Mouse (Mus musculus): ENCODE measurements around the gene Dnmt3l. TPM values are rescaled to one million over a fixed set of nuclear protein-coding genes. Genes with fewer than 3 reads are reported as not detected.
"Not testable (repeated sequence)": the region's sequence is repeated elsewhere in the genome, so short reads cannot be mapped to it uniquely, and the experiment has no call there.

The Dnmt3l gene
- polyA plus RNA-seq, 1 experiment, result 1.8 TPM

DNA sequence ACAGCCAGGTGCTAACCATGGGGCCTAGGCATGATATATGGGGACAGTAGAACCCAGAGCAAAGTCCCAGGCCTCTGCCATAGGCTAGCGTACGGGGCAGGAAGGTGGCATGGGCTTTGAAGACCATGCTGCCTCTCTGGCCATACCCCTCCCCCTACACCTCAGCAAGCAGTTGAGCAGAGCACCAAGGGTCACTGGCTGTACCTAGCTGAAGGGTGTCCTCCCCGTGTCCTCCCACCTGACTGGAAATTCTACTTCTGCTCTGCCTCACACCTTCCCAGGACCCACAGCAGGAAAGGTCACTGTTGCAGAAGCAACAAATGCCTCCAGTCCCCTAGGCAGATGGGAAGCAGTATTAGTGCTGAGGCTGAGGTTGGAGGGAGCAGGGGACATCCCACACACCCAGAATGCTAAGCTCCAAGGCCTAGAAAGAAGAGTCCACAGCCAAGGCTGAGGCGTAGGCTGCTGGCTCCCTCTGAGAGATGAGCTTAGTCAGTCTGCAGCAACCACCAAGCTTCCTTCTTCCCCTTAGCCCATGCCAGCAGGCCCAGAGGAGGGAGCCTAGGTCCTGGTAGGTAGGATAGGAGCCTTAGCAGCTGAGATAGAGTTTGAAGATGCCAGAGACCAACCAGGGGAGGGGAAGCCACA, 35.8 kb upstream of the Dnmt3l start:
- TF ChIP-seq CTCF (IDR thresholded peaks at IDR 0.05; ENCODE audit: borderline replicate concordance, control insufficient read depth, extremely low read depth, insufficient read depth, low read length, poor library complexity) (no peak), POLR2A (IDR thresholded peaks at IDR 0.05; ENCODE audit: control insufficient read depth, extremely low read depth, insufficient read depth, low read length, poor library complexity) (no peak)
- DNase-seq, result no peak
- 94% methylated on average over 4 of the region's 4 CpGs for WGBS
- Histone ChIP-seq H3K4me3 (ENCODE audit: control insufficient read depth, insufficient read depth, low read length) (no peak overlapping the region), H3K27me3 (ENCODE audit: control insufficient read depth, insufficient read depth, low read length) (no peaks in the 10 kb centered on the region), H3K36me3 (ENCODE audit: control insufficient read depth, insufficient read depth, low read length) (no peaks in the 10 kb centered on the region; the same call in 1 of the 2 replicates), H3K4me1 (replicated peaks; ENCODE audit: control insufficient read depth, insufficient read depth, low read length) (peaks cover 19% of the 10 kb centered on the region), H3K27ac (ENCODE audit: control insufficient read depth, insufficient read depth, low read length) (no peak overlapping the region)

- H3K4me3 ChIP-seq (ENCODE audit: control insufficient read depth, insufficient read depth, low read length), result no peak overlapping the region
- H3K36me3 ChIP-seq (ENCODE audit: control insufficient read depth, insufficient read depth, low read length), result no peaks in the 10 kb centered on the region
- WGBS, result 46% methylated on average over 7 of the region's 7 CpGs
- no peak for DNase-seq
- H3K4me1 ChIP-seq (replicated peaks; ENCODE audit: control insufficient read depth, insufficient read depth, low read length), result peaks cover 19% of the 10 kb centered on the region
- no peak for TF ChIP-seq POLR2A (IDR thresholded peaks at IDR 0.05; ENCODE audit: control insufficient read depth, extremely low read depth, insufficient read depth, low read length, poor library complexity)
- TF ChIP-seq CTCF (IDR thresholded peaks at IDR 0.05; ENCODE audit: borderline replicate concordance, control insufficient read depth, extremely low read depth, insufficient read depth, low read length, poor library complexity), result no peak
- no peak overlapping the region for H3K27ac ChIP-seq (ENCODE audit: control insufficient read depth, insufficient read depth, low read length)
- no peaks in the 10 kb centered on the region for H3K27me3 ChIP-seq (ENCODE audit: control insufficient read depth, insufficient read depth, low read length)
These were observed 34.5 kb upstream of the Dnmt3l start for GRCm38 (mm10) chr10:78007203-78007602.

- whole genome bisulfite sequencing, result 87% methylated on average over 3 of the region's 3 CpGs
- Histone ChIP-seq H3K27me3 (ENCODE audit: control insufficient read depth, insufficient read depth, low read length) (no peaks in the 10 kb centered on the region), H3K36me3 (ENCODE audit: control insufficient read depth, insufficient read depth, low read length) (no peaks in the 10 kb centered on the region), H3K4me1 (replicated peaks; ENCODE audit: control insufficient read depth, insufficient read depth, low read length) (peaks cover 19% of the 10 kb centered on the region), H3K4me3 (ENCODE audit: control insufficient read depth, insufficient read depth, low read length) (no peak overlapping the region), H3K27ac (ENCODE audit: control insufficient read depth, insufficient read depth, low read length) (no peak overlapping the region)
- TF ChIP-seq CTCF (IDR thresholded peaks at IDR 0.05; ENCODE audit: borderline replicate concordance, control insufficient read depth, extremely low read depth, insufficient read depth, low read length, poor library complexity), result no peak
- no peak for TF ChIP-seq POLR2A (IDR thresholded peaks at IDR 0.05; ENCODE audit: control insufficient read depth, extremely low read depth, insufficient read depth, low read length, poor library complexity)
- DNase-seq, result no peak
These were observed 33.6 kb upstream of the Dnmt3l start for GRCm38 (mm10) chr10:78008169-78008568.

- 1% methylated on average over 59 of the region's 59 CpGs for WGBS
- peak; percentile 65; the same call in 1 of the 2 replicates for TF ChIP-seq POLR2A (IDR thresholded peaks at IDR 0.05; ENCODE audit: control insufficient read depth, extremely low read depth, insufficient read depth, low read length, poor library complexity)
- TF ChIP-seq CTCF (IDR thresholded peaks at IDR 0.05; ENCODE audit: borderline replicate concordance, control insufficient read depth, extremely low read depth, insufficient read depth, low read length, poor library complexity), result peak; percentile 81
These were observed 32.4 kb upstream of the Dnmt3l start for GRCm38 (mm10) chr10:78009184-78009944.

DNA sequence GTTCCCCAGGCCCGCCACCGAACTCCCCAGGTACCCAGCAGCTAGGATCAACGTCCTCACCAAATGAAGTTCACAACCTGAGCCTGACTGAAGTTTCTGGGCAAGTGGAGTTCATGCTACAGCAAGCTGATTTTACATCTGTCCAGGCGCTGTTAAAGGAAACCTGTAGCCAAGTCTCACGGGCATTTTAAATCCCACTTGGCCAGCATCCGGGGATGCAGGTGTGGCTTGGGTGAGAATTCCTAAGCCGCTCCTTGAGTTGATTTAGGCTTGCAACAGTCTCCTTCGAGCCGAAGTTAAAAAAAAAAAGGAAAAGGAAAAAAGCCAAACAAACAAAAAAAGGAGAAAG, 31.8 kb upstream of the Dnmt3l start, which contains the start of gene Pfkl:
Gene Pfkl (minus strand): TSS at position 139 of the 349 bp plus-strand sequence.
- Histone ChIP-seq H3K4me3 (ENCODE audit: control insufficient read depth, insufficient read depth, low read length) (peak within 1 kb of the TSS; percentile 84), H3K27ac (ENCODE audit: control insufficient read depth, insufficient read depth, low read length) (peak within 1 kb of the TSS; percentile 25), H3K27me3 (ENCODE audit: control insufficient read depth, insufficient read depth, low read length) (no peaks in the 10 kb centered on the region), H3K4me1 (replicated peaks; ENCODE audit: control insufficient read depth, insufficient read depth, low read length) (peaks cover 19% of the 10 kb centered on the region), H3K36me3 (ENCODE audit: control insufficient read depth, insufficient read depth, low read length) (no peaks in the 10 kb centered on the region)
- TF ChIP-seq POLR2A (IDR thresholded peaks at IDR 0.05; ENCODE audit: control insufficient read depth, extremely low read depth, insufficient read depth, low read length, poor library complexity) (no peak), CTCF (IDR thresholded peaks at IDR 0.05; ENCODE audit: borderline replicate concordance, control insufficient read depth, extremely low read depth, insufficient read depth, low read length, poor library complexity) (no peak)
- under 1% methylated on average over 9 of the region's 9 CpGs for WGBS
- no peak for DNase-seq

More at GRCm38 (mm10) chr10:78009184-78009944, 32.4 kb upstream of the Dnmt3l start:
- H3K4me3 ChIP-seq (ENCODE audit: control insufficient read depth, insufficient read depth, low read length), result peak overlapping the region; percentile 84
- peaks cover 19% of the 10 kb centered on the region for H3K4me1 ChIP-seq (replicated peaks; ENCODE audit: control insufficient read depth, insufficient read depth, low read length)
- H3K27ac ChIP-seq (ENCODE audit: control insufficient read depth, insufficient read depth, low read length), result peak overlapping the region; percentile 25
- peak; percentile 96 for DNase-seq
- H3K27me3 ChIP-seq (ENCODE audit: control insufficient read depth, insufficient read depth, low read length), result no peaks in the 10 kb centered on the region
- H3K36me3 ChIP-seq (ENCODE audit: control insufficient read depth, insufficient read depth, low read length), result no peaks in the 10 kb centered on the region

GRCm38 (mm10) chr10:78010335-78010734, 31.4 kb upstream of the Dnmt3l start:
- Histone ChIP-seq H3K36me3 (ENCODE audit: control insufficient read depth, insufficient read depth, low read length) (no peaks in the 10 kb centered on the region), H3K27ac (ENCODE audit: control insufficient read depth, insufficient read depth, low read length) (no peak overlapping the region), H3K27me3 (ENCODE audit: control insufficient read depth, insufficient read depth, low read length) (no peaks in the 10 kb centered on the region), H3K4me1 (replicated peaks; ENCODE audit: control insufficient read depth, insufficient read depth, low read length) (peaks cover 19% of the 10 kb centered on the region), H3K4me3 (ENCODE audit: control insufficient read depth, insufficient read depth, low read length) (peak overlapping the region; percentile 27)
- DNase-seq, result no peak
- WGBS, result 7% methylated on average over 10 of the region's 10 CpGs
- no peak for TF ChIP-seq POLR2A (IDR thresholded peaks at IDR 0.05; ENCODE audit: control insufficient read depth, extremely low read depth, insufficient read depth, low read length, poor library complexity)
- no peak for TF ChIP-seq CTCF (IDR thresholded peaks at IDR 0.05; ENCODE audit: borderline replicate concordance, control insufficient read depth, extremely low read depth, insufficient read depth, low read length, poor library complexity)

GRCm38 (mm10) chr10:78011116-78011515, 30.6 kb upstream of the Dnmt3l start:
- not testable (repeated sequence) for DNase-seq; H3K4me3 ChIP-seq (ENCODE audit: control insufficient read depth, insufficient read depth, low read length); H3K36me3 ChIP-seq (ENCODE audit: control insufficient read depth, insufficient read depth, low read length); H3K27ac ChIP-seq (ENCODE audit: control insufficient read depth, insufficient read depth, low read length); H3K27me3 ChIP-seq (ENCODE audit: control insufficient read depth, insufficient read depth, low read length)
- H3K4me1 ChIP-seq (replicated peaks; ENCODE audit: control insufficient read depth, insufficient read depth, low read length), result peaks cover 19% of the 10 kb centered on the region
- WGBS, result 92% methylated on average over 5 of the region's 5 CpGs

Data from thymus, adult 2 months (tissue).